Mouse (Mus musculus): ENCODE measurements around the gene Bclaf3. TPM values are rescaled to one million over a fixed set of nuclear protein-coding genes. Genes with fewer than 3 reads are reported as not detected.

Bclaf3 gene
- total and polyA plus RNA-seq, 3 experiments, result 12.8 to 23.7 TPM; not detected in 1

DNA sequence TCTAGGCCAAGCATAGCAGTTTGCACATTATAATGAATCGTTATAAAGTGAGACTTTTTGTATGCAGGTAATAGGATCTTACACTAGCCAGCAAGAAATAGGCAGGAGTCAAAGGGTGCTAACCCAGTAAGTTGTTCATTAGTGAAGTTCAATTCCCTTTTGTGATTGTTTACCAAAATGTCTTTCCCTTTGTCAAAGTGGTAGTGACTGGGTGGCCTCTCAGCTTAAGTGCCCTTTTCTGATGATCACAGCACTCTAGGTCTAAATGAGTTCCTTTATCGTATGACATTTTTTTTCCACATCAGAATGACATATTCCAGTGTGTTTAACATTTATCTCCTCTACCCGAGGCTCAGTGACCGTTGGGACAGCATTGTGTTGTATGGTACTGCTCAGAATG is 102.1 kb downstream of the Bclaf3 start:
- peak overlapping the region; percentile 88 for H3K4me3 ChIP-seq (ENCODE audit: control insufficient read depth in 1 of 2, insufficient read depth in 1 of 2, low read depth in 2 of 2, low read length in 2 of 2)
- H3K27ac ChIP-seq (ENCODE audit: control insufficient read depth, low read depth, low read length), result peak overlapping the region; percentile 72
- peak overlapping the region; percentile 89 for H3K9ac ChIP-seq (ENCODE audit: control insufficient read depth, low read depth, low read length, poor library complexity, severe bottlenecking)
- no peaks in the 10 kb centered on the region for H3K27me3 ChIP-seq (ENCODE audit: control insufficient read depth in 1 of 2, insufficient read depth in 2 of 2, low read length in 2 of 2)
- H3K9me3 ChIP-seq (replicated peaks; ENCODE audit: insufficient read depth, low read length), result no peaks in the 10 kb centered on the region
- H3K36me3 ChIP-seq (ENCODE audit: control insufficient read depth in 1 of 2, insufficient read depth in 2 of 2, low read length in 2 of 2), result peaks cover 0 to 15% of the 10 kb centered on the region in 2 experiments; a peak in 2 of 4 replicates
- H3K79me2 ChIP-seq (ENCODE audit: control insufficient read depth, insufficient read depth, low read length, poor library complexity), result peaks cover 8% of the 10 kb centered on the region
- DNase-seq (ENCODE audit: low read depth, low spot score), result peak; percentile 58
- H3K4me1 ChIP-seq (ENCODE audit: control insufficient read depth in 1 of 2, insufficient read depth in 2 of 2, low read length in 2 of 2), result peaks cover 6 to 10% of the 10 kb centered on the region in 2 experiments
- TF ChIP-seq ZC3H11A (IDR thresholded peaks at IDR 0.05; ENCODE audit: low read depth, low read length), result no peak
- no peak for TF ChIP-seq SMC3 (IDR thresholded peaks at IDR 0.05; ENCODE audit: low read depth, low read length)
- no peak for TF ChIP-seq CHD2 (IDR thresholded peaks at IDR 0.05; ENCODE audit: low read length)
- no peak for TF ChIP-seq MYC (IDR thresholded peaks at IDR 0.05; ENCODE audit: low read depth, low read length)
- TF ChIP-seq CHD1 (IDR thresholded peaks at IDR 0.05; ENCODE audit: low read depth, low read length), result peak; percentile 73; the same call in 1 of the 2 replicates
- TF ChIP-seq MXI1 (IDR thresholded peaks at IDR 0.05; ENCODE audit: low read depth, low read length), result peak; percentile 26; the same call in 1 of the 2 replicates
- peak; percentile 52; the same call in 1 of the 2 replicates for TF ChIP-seq ZNF384 (IDR thresholded peaks at IDR 0.05; ENCODE audit: low read depth, low read length)

DNA sequence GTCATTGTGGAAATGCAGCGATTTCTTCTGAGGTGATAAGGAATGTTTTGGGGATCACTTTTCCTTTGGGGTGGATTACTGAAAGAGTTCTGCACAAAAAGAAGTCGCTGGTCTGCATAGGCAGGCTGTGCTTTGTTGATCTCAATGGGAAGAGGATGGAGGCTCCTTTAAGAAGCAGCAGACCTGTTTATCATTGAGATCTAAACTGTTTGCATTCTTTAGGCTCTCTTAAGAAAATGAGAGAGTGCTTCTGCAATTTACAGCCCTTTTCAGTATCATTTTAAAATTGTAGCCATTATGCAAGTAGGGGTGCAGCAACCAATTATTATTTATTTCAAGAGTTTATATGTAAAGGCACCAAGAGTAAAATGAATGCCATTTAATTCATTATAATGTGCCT is 102.7 kb downstream of the Bclaf3 start:
- Histone ChIP-seq H3K4me3 (ENCODE audit: control insufficient read depth in 1 of 2, insufficient read depth in 1 of 2, low read depth in 2 of 2, low read length in 2 of 2) (peak overlapping the region; percentile 88), H3K27me3 (ENCODE audit: control insufficient read depth in 1 of 2, insufficient read depth in 2 of 2, low read length in 2 of 2) (no peaks in the 10 kb centered on the region), H3K9ac (ENCODE audit: control insufficient read depth, low read depth, low read length, poor library complexity, severe bottlenecking) (peak overlapping the region; percentile 89), H3K9me3 (replicated peaks; ENCODE audit: insufficient read depth, low read length) (no peaks in the 10 kb centered on the region), H3K4me1 (ENCODE audit: control insufficient read depth in 1 of 2, insufficient read depth in 2 of 2, low read length in 2 of 2) (peaks cover 6 to 10% of the 10 kb centered on the region in 2 experiments), H3K27ac (ENCODE audit: control insufficient read depth, low read depth, low read length) (peak overlapping the region; percentile 72), H3K79me2 (ENCODE audit: control insufficient read depth, insufficient read depth, low read length, poor library complexity) (peaks cover 8% of the 10 kb centered on the region), H3K36me3 (ENCODE audit: control insufficient read depth in 1 of 2, insufficient read depth in 2 of 2, low read length in 2 of 2) (peaks cover 0 to 15% of the 10 kb centered on the region in 2 experiments; a peak in 2 of 4 replicates)
- peak; percentile 70 for DNase-seq (ENCODE audit: low read depth, low spot score)
- TF ChIP-seq RAD21 (IDR thresholded peaks at IDR 0.05; ENCODE audit: low read depth, low read length), result peak; percentile 0; the same call in 1 of the 2 replicates
- no peak for TF ChIP-seq USF2 (IDR thresholded peaks at IDR 0.05; ENCODE audit: borderline replicate concordance in 1 of 2, insufficient read depth in 1 of 2, low read depth in 1 of 2, low read length in 2 of 2)
- peak; percentile 43; the same call in 1 of the 2 replicates for TF ChIP-seq ETS1 (IDR thresholded peaks at IDR 0.05; ENCODE audit: low read depth, low read length)
- no peak for TF ChIP-seq MEF2A (IDR thresholded peaks at IDR 0.05; ENCODE audit: extremely low read depth, insufficient replicate concordance, low read depth, low read length, poor library complexity, severe bottlenecking)
- TF ChIP-seq MAZ (IDR thresholded peaks at IDR 0.05; ENCODE audit: low read depth, low read length), result no peak; the same call in 1 of the 2 replicates
- no peak for TF ChIP-seq MAX (IDR thresholded peaks at IDR 0.05; ENCODE audit: low read length)
- TF ChIP-seq ZKSCAN1 (IDR thresholded peaks at IDR 0.05; ENCODE audit: low read depth, low read length), result no peak
- no peak for TF ChIP-seq UBTF (IDR thresholded peaks at IDR 0.05; ENCODE audit: borderline replicate concordance, insufficient read depth, low read depth, low read length)
- TF ChIP-seq HCFC1 (IDR thresholded peaks at IDR 0.05; ENCODE audit: low read depth, low read length), result no peak
- TF ChIP-seq GABPA (IDR thresholded peaks at IDR 0.05; ENCODE audit: low read depth, low read length), result no peak
- TF ChIP-seq CHD1 (IDR thresholded peaks at IDR 0.05; ENCODE audit: low read depth, low read length), result no peak
- TF ChIP-seq TBP (IDR thresholded peaks at IDR 0.05; ENCODE audit: low read depth, low read length), result no peak; the same call in 1 of the 2 replicates
- TF ChIP-seq MYB (IDR thresholded peaks at IDR 0.05; ENCODE audit: low read depth, low read length), result peak; percentile 63
- TF ChIP-seq EP300 (IDR thresholded peaks at IDR 0.05; ENCODE audit: low read depth in 1 of 2, low read length in 2 of 2), result peak in 1 of 2 experiments; percentile 69; a peak in 2 of 4 replicates
- TF ChIP-seq USF1 (IDR thresholded peaks at IDR 0.05; ENCODE audit: low read depth, low read length), result no peak
- TF ChIP-seq E2F4 (IDR thresholded peaks at IDR 0.05; ENCODE audit: borderline replicate concordance, low read depth, low read length), result no peak
- TF ChIP-seq JUND (IDR thresholded peaks at IDR 0.05; ENCODE audit: low read depth, low read length), result no peak
- TF ChIP-seq KAT2A (conservative IDR thresholded peaks at IDR 0.05; ENCODE audit: low read depth, low read length), result no peak
- no peak for TF ChIP-seq ELF1 (IDR thresholded peaks at IDR 0.05; ENCODE audit: low read depth, low read length)
- TF ChIP-seq SIN3A (IDR thresholded peaks at IDR 0.05; ENCODE audit: low read length), result no peak
- no peak for TF ChIP-seq POLR2AphosphoS5 (IDR thresholded peaks at IDR 0.05; ENCODE audit: borderline replicate concordance, low read depth, low read length)
- TF ChIP-seq SMC3 (IDR thresholded peaks at IDR 0.05; ENCODE audit: low read depth, low read length), result no peak
- TF ChIP-seq ZNF384 (IDR thresholded peaks at IDR 0.05; ENCODE audit: low read depth, low read length), result no peak
- no peak for TF ChIP-seq MAFK (IDR thresholded peaks at IDR 0.05; ENCODE audit: borderline replicate concordance, low read depth, low read length)
- no peak for TF ChIP-seq CHD2 (IDR thresholded peaks at IDR 0.05; ENCODE audit: low read length)
- 0 out of 2 replicates have a peak, but pooled peaks have one; percentile 3 for TF ChIP-seq TCF12 (IDR thresholded peaks at IDR 0.05; ENCODE audit: low read depth, low read length)
- no peak for TF ChIP-seq RCOR1 (IDR thresholded peaks at IDR 0.05; ENCODE audit: low read depth, low read length)

All from MEL (cell line).